Mouse (Mus musculus) forebrain, embryonic 10.5 days (tissue): ENCODE results near the gene Car10. TPM values are rescaled to one million over a fixed set of nuclear protein-coding genes. Genes with fewer than 3 reads are reported as not detected.

Experiments used
- DNase-seq: peaks from one replicate; pipeline ENCODE4 v3.0.0-alpha.2; 2017; ENCODE audit warnings: low spot score; ENCODE audit errors: extremely low spot score
- H3K27ac ChIP-seq: fragments of 300-500 bp; sonication (generic); 2 replicates; pipeline ENCODE4 v1.5.1; 2016; ENCODE audit warnings: mild to moderate bottlenecking
- H3K27me3 ChIP-seq: fragments of 300-500 bp; sonication (generic); 2 replicates; pipeline ENCODE4 v1.6.1; 2016; ENCODE audit warnings: mild to moderate bottlenecking; ENCODE audit not compliant: poor library complexity, severe bottlenecking
- H3K36me3 ChIP-seq: fragments of 300-500 bp; sonication (generic); replicated peaks from 2 replicates; pipeline ENCODE4 v1.6.1; 2016; ENCODE audit warnings: mild to moderate bottlenecking, moderate library complexity
- H3K4me1 ChIP-seq: fragments of 300-500 bp; sonication (generic); 2 replicates; pipeline ENCODE4 v1.6.1; 2016
- H3K4me3 ChIP-seq: fragments of 300-500 bp; sonication (generic); 2 replicates; pipeline ENCODE4 v1.5.1; 2016; ENCODE audit warnings: mild to moderate bottlenecking, moderate library complexity
- H3K9me3 ChIP-seq: fragments of 300-500 bp; sonication (generic); 2 replicates; pipeline ENCODE4 v1.6.1; 2016; ENCODE audit warnings: mild to moderate bottlenecking, moderate library complexity
- WGBS: fragments of 180-500 bp; shearing (Covaris S2); methylation state at CpG from one replicate; pipeline ENCODE4 v1.1.7; 2016; 5-methylcytosine and 5-hydroxymethylcytosine counted together
- polyA plus RNA-seq: library from polyadenylated mRNA; unstranded; fragments of >200 nt; fragmentation: Nextera tagmentation; extraction: Ambion mirVana; gene quantifications from 2 replicates; pipeline ENCODE4 v1.2.1, GENCODE M21; 2016

The Car10 gene
- polyA plus RNA-seq, 1 experiment from 2014 or later: 0.41 TPM

DNA sequence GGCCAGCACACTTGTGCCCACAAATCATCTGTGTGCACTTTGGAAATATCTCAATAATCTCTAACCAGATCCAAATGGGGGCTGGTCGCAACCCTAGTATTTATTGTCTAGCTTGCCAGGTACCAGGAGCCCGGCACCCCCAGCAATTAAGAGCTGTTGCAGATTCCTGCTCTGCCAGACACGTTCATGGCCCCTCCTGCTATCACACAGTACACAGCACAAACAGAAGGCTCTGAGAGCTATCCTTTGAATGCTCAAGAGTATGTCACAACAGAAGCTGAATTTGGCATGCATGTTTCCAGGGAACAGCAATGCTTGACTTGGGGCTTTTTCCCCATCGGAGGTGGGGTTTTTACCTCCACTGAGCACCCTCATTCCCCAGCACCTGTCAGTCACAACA is 483.5 kb downstream of the Car10 start:
- Histone ChIP-seq H3K4me3 (no peak overlapping the region), H3K27ac (no peak overlapping the region), H3K9me3 (no peaks in the 10 kb centered on the region), H3K36me3 (no peaks in the 10 kb centered on the region), H3K27me3 (no peaks in the 10 kb centered on the region), H3K4me1 (no peaks in the 10 kb centered on the region)
- WGBS: 74% methylated on average over 4 of the region's 4 CpGs
- no peak for DNase-seq

DNA sequence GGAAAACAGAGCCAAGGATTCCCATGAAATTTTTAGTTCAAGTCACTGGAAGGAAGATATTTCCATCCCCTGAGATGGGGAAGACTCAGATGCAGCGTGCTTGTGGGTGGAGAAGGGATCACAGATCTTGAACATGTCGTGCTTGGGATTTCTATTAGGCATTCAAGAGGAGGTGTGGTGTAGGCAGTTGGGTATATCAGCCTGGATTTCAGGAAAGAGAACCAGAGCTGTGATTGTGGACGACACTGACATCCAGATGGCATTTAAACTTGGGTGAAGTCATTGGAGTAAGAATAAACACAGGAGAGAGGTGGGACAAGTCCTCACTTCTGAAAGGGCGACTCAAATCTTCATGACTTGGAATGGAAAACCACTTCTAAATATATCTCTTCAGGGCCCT is 490.0 kb downstream of the Car10 start:
- Histone ChIP-seq H3K4me3 (no peak overlapping the region), H3K27me3 (no peaks in the 10 kb centered on the region), H3K27ac (no peak overlapping the region), H3K36me3 (no peaks in the 10 kb centered on the region), H3K4me1 (no peaks in the 10 kb centered on the region), H3K9me3 (no peaks in the 10 kb centered on the region)
- 84% methylated on average over 4 of the region's 4 CpGs for WGBS
- DNase-seq: no peak

DNA sequence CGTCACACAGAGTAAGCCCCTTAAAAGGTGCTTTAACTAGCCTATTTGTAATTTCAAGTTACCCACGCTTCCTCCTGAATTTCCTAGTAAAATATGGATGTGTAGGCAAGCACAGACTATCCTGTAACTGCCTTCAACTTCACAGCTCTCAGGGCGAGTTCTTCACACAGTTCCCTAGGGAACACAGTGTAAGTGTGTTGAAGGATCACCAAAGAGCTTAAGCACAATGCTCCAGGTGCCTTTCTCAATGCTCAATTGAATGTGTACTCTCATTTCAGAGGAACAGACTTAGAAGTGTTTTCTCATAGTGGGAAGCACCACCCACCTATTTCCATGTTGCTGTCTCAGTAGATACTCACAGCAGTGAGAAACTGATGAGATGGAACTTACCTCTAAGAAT is 492.8 kb downstream of the Car10 start:
- Histone ChIP-seq H3K36me3 (no peaks in the 10 kb centered on the region), H3K27ac (no peak overlapping the region), H3K9me3 (no peaks in the 10 kb centered on the region), H3K4me3 (no peak overlapping the region), H3K27me3 (no peaks in the 10 kb centered on the region), H3K4me1 (peaks cover 8% of the 10 kb centered on the region)
- DNase-seq: no peak
- 84% methylated on average over 3 of the region's 3 CpGs for WGBS

DNA sequence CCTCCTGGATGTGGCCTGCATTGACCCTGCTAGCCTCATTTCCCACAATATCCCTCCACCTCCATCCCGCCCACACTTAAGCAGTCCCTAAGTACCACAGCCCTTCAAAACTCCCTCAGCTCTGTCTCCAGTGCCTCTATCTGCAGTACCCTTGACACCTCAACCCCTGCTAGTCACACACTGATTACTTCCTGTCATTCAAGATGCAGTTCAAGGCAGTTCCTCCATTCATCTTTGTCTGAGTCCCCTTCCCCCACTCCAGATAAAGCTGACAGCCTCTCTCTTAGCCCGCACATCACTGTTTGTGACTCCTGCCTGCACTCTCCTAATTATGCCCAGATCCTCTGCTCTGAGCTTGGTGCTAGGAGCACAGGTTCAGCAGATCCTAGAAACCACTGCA is 496.2 kb downstream of the Car10 start:
- no peak overlapping the region for H3K4me3 ChIP-seq
- no peak for DNase-seq
- peaks cover 8% of the 10 kb centered on the region for H3K4me1 ChIP-seq
- H3K27ac ChIP-seq: no peak overlapping the region
- no peaks in the 10 kb centered on the region for H3K9me3 ChIP-seq
- H3K27me3 ChIP-seq: no peaks in the 10 kb centered on the region
- H3K36me3 ChIP-seq: no peaks in the 10 kb centered on the region
- WGBS: 20% methylated on average over 2 of the region's 2 CpGs

DNA sequence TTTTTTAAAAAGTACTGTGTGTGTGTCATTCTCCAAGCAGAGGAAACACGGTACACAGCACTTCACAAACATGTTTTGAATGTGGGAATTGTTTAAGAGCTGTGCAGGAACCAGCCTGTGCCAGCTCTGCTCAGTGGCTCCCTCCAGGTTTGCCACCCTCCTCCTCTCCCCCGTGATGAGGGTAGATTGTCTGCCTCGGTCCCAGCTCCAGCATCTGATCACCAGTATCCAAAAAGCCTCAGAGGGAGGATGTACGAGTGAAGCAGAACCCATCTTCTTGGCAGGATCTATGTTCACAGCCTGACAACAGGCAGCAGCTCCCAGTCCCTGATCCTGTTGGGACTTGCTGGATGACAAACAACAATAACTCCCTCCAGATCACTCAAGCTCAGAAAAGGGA is 500.3 kb downstream of the Car10 start:
- DNase-seq: no peak
- H3K4me3 ChIP-seq: no peak overlapping the region
- H3K27ac ChIP-seq: no peak overlapping the region
- H3K9me3 ChIP-seq: no peaks in the 10 kb centered on the region
- 68% methylated on average over 4 of the region's 4 CpGs for WGBS
- H3K4me1 ChIP-seq: peaks cover 8% of the 10 kb centered on the region
- no peaks in the 10 kb centered on the region for H3K27me3 ChIP-seq
- H3K36me3 ChIP-seq: no peaks in the 10 kb centered on the region

DNA sequence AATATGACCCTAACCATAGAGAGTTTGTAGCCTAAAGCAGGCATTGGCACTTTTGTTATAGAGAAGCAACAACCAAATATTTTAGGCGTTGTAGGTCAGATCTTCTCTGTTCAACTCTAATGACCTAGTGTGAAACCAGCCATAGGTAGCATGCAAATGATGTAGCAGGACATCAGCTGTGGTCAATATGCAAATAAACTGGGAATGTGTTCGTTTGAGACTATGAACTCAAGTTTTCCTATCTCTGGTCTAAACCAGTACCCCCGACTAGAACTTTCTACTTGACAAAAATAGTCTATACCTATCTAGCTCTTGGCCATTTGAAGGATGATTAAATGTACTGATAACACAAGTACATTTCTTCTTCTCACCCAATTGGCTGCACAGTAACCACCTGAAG is 501.9 kb downstream of the Car10 start:
- Histone ChIP-seq H3K4me3 (no peak overlapping the region), H3K27ac (no peak overlapping the region), H3K4me1 (no peaks in the 10 kb centered on the region), H3K9me3 (no peaks in the 10 kb centered on the region), H3K36me3 (no peaks in the 10 kb centered on the region), H3K27me3 (no peaks in the 10 kb centered on the region)
- WGBS: 91% methylated on average over 3 of the region's 3 CpGs
- no peak for DNase-seq

DNA sequence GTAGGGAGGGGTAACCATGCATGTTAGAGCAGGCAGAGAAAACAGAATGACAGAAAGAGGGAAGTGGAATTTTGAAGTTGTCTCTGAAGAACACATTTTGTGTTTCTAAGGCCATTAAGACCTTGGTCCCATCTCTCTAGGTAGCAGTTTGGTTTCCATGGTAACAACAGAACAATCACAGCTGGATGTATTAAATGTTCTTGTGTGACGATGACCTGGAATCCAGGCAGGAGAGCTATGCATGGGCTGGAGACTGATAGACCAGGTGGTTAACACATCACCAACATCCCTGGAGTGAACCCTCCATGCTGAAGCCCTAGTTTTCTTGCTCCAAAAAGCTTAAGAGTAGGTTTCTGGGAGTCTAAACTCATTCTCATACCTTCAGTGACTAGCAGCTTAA is 505.7 kb downstream of the Car10 start:
- Histone ChIP-seq H3K4me3 (no peak overlapping the region), H3K27me3 (no peaks in the 10 kb centered on the region), H3K27ac (no peak overlapping the region), H3K36me3 (no peaks in the 10 kb centered on the region), H3K9me3 (no peaks in the 10 kb centered on the region), H3K4me1 (no peaks in the 10 kb centered on the region)
- DNase-seq: no peak
- 77% methylated on average over 1 of the region's 1 CpGs for WGBS

DNA sequence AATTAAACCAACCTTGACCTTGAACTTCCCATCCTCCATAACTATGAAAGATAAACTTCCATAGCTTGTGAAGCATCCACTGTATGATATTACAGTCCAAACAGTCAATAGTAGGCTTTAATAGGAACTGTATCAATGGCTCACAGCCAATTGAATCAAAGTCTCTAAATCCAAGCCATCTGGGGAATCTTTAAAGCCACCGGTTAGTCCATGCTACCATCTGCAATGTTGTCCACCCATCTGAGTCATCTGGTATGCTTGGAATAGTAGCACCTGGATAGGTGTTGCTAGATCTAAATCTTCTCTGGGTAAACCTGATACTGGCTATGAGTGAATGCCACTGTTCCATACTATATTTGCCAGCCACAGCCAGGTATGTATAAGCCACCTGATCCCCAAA is 509.3 kb downstream of the Car10 start:
- 97% methylated on average over 1 of the region's 1 CpGs for WGBS
- Histone ChIP-seq H3K27ac (no peak overlapping the region), H3K36me3 (no peaks in the 10 kb centered on the region), H3K4me3 (no peak overlapping the region), H3K27me3 (no peaks in the 10 kb centered on the region), H3K9me3 (no peaks in the 10 kb centered on the region), H3K4me1 (peaks cover 5% of the 10 kb centered on the region; the same call in 1 of the 2 replicates)
- DNase-seq: no peak

DNA sequence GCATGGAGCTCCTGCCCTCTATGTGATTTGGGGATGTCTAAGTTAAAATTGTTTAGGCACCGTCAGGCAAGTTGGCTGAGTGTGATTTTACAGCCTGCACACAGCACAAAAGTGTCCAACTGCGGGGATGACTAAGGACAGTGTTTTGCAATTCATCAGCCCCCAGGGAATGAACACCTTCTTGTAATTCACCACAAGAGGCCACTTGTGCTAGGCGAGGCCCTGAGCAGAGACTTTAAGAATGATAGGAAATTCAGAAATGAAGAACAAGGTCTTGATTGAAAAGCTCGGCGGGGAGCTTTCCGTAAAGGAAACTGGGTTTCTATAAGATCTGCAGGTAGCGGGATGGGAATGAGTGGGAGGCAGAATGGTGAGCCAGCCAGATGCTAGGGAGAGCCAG is 510.9 kb downstream of the Car10 start:
- peaks cover 5% of the 10 kb centered on the region; the same call in 1 of the 2 replicates for H3K4me1 ChIP-seq
- 43% methylated on average over 7 of the region's 7 CpGs for WGBS
- H3K27me3 ChIP-seq: no peaks in the 10 kb centered on the region
- no peaks in the 10 kb centered on the region for H3K9me3 ChIP-seq
- H3K4me3 ChIP-seq: no peak overlapping the region
- H3K27ac ChIP-seq: no peak overlapping the region
- DNase-seq: no peak
- H3K36me3 ChIP-seq: no peaks in the 10 kb centered on the region

DNA sequence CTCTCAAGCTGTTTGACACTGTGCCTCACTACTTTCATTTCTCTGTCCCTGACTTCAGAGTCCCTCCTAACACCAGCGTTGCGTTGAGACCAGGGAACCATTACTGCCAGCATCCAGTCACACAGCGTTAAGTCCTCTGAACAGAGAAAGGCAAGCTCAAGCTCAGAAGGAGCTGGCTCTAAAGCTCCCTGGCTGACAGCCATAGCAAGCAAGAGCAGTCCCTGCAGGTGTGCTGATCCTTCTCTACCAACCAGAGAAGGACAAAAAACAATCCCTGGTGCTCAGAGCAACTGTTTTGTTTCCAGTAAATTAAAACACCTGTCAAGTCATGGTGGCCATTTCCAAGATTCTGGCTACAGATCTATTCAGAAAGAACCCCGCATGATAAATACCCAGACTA is 514.2 kb downstream of the Car10 start:
- no peak overlapping the region for H3K27ac ChIP-seq
- 78% methylated on average over 4 of the region's 4 CpGs for WGBS
- H3K9me3 ChIP-seq: no peaks in the 10 kb centered on the region
- H3K4me1 ChIP-seq: peaks cover 5% of the 10 kb centered on the region; the same call in 1 of the 2 replicates
- H3K36me3 ChIP-seq: no peaks in the 10 kb centered on the region
- H3K4me3 ChIP-seq: no peak overlapping the region
- no peaks in the 10 kb centered on the region for H3K27me3 ChIP-seq
- DNase-seq: no peak

DNA sequence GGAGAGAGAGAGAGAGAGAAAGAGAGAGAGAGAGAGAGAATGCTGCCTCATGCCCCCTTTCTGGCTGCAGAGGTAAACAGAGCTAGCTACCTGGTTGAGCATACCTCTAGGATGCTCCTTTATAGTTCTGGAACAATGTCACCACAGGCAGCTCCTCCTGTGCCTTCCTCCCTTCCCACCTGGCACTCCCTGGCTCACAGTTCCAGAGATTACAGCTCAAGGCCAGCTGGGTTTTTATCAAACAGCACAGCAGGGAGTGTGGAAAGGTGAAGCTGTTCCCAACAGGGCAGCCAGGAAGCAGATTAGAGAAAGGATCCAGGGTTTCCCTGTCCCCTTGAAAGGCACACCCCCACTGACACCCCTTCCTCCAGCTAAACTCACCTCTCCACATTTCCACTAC is 517.0 kb downstream of the Car10 start:
- Histone ChIP-seq H3K9me3 (no peaks in the 10 kb centered on the region), H3K4me1 (no peaks in the 10 kb centered on the region), H3K27me3 (no peaks in the 10 kb centered on the region), H3K27ac (no peak overlapping the region), H3K36me3 (no peaks in the 10 kb centered on the region), H3K4me3 (no peak overlapping the region)
- DNase-seq: no peak

DNA sequence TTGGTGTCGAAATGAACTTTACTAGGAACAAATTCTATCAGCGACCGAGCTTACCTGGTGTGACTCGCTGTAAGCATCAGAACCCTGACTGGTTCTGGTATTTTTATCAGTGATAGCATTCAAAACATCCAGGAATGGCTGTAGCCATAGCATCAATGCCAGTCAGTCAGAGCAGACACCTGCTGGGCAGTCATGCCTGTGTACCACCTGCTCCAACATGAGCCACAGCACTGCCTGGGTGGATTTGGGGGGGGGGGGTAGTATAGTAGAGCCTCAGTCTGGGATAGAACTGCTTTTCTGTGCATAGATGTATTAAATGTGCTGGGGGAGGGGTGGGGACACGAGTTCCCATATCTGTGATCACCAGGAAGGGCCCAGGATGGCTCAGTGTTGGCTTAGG is 525.8 kb downstream of the Car10 start:
- Histone ChIP-seq H3K4me3 (no peak overlapping the region), H3K4me1 (no peaks in the 10 kb centered on the region), H3K9me3 (no peaks in the 10 kb centered on the region), H3K36me3 (no peaks in the 10 kb centered on the region), H3K27me3 (no peaks in the 10 kb centered on the region), H3K27ac (no peak overlapping the region)
- 88% methylated on average over 5 of the region's 5 CpGs for WGBS
- no peak for DNase-seq

DNA sequence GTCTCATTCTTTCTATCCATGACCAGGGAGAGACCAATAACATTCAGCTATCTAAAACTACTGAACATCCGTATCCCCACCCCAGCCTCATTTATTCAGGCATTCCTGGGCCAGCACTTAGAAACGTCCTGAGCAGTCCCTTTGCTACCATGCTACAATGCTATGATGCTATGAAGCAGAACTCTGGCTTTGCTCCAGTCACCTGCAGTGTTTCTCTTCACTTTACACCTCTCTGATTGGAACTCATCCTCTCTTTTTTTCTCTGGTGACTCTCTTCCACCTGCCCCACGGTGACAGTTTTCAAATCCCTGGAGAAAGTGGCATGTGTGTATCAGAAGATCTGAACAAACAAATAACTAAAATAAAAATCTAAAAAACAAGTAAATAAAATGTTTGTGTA is 541.6 kb downstream of the Car10 start:
- Histone ChIP-seq H3K4me3 (no peak overlapping the region), H3K27me3 (no peaks in the 10 kb centered on the region), H3K4me1 (peaks cover 9% of the 10 kb centered on the region), H3K9me3 (no peaks in the 10 kb centered on the region), H3K27ac (no peak overlapping the region), H3K36me3 (no peaks in the 10 kb centered on the region)
- DNase-seq: no peak
- 79% methylated on average over 3 of the region's 3 CpGs for WGBS

DNA sequence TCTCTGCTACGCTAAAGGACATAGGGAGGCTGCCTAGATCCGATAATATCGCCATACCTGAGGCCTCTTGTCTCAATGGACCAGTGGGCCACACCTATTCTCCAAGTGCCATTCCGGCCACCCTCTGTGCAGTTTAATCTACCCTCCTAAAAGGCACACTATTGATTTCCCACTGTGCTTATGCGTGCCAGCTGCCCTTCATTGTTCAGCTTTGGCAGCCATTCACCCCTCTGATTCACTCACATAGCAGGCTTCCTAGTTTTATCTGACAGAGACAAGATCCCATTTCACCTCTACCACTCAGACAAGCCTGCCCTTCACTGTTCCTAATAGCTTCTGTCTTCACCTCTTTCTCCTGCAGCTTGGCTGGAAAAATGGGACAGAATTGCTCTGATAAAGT is 543.1 kb downstream of the Car10 start:
- Histone ChIP-seq H3K4me3 (no peak overlapping the region), H3K27me3 (no peaks in the 10 kb centered on the region), H3K9me3 (no peaks in the 10 kb centered on the region), H3K36me3 (no peaks in the 10 kb centered on the region), H3K4me1 (peaks cover 9% of the 10 kb centered on the region), H3K27ac (no peak overlapping the region)
- WGBS: 51% methylated on average over 5 of the region's 5 CpGs
- DNase-seq: no peak
